Mouse (Mus musculus) frontal cortex, adult (tissue): ENCODE measurements around the gene Nat8.
"Not testable (repeated sequence)": the region's sequence is repeated elsewhere in the genome, so short reads cannot be mapped to it uniquely, and the experiment has no call there.

Source experiments
- ATAC-seq: cut with Nextera tagmentation; 2 replicates; pipeline ENCODE4 v1.9.2; 2017; ENCODE audit warnings: mild to moderate bottlenecking, moderate library complexity, mixed read lengths; ENCODE audit not compliant: low TSS enrichment

Nat8 gene

DNA sequence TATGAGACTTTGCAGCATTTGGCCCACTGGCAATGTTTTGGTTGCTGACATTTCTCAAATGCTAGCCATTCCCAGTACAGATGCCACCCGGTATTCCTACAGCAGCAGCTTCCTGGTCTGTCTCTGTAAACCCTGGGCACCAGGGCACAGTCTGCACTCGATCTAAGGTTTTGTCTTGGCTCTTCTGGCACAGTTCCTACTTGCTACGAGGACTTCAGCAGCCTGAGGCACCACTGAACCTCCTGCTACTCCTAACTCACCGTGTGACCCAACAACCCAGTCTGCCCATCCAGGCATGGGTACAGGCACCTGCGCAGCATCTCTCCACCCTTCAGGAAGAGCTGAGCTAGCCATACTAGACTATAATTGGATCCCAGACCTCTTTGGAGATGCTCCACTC lies 4.2 kb upstream of the Nat8 start:
- ATAC-seq: not testable (repeated sequence)

DNA sequence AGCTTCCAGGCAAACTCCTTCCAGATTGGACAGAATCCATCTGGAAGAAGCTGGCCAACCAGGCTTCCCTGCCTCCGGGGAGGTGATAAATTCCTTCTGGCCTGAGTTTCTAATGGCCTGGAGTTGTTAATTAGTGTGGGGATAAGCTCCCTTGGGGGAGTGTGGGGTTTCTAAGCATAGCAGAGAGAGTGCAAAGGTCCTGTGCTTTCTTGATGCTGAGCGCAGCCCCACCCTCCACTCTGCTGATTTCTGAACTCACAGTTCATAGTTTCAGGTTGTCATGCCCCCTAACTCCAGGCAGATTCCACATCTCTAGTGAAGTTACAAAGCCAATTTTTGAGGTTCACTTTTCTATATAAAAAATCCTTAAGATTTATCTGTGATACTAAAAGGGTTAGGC lies 3.2 kb upstream of the Nat8 start:
- ATAC-seq: not testable (repeated sequence)

DNA sequence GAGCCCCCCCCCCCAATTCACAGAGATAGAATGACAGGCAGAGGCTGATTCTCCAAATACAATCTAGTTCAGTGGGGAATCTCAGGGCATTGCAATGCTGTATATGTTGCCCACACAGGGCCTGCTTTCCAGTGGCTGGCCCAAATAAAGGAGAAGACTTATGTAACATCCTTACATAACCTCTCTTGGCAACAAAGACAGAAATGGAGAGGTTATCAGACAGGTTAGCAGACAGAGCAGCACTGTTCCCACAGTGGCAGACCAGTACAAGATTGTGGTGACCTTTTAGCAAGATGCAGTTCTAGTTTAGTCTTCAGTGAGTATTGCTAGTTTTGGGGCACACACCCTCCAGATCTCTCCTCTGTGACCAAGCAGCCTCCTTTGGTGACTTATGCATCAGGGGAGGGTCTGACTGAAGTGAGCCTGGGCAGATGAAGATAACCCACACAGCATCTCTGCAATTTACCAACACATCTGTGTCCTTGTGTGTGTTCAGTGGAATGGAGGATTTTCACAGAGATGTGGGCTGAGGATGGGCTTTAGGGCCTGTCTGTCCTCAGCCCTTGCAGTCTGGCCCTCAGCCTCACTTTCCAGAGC lies 2.7 kb upstream of the Nat8 start:
- ATAC-seq: peak; percentile 83

DNA sequence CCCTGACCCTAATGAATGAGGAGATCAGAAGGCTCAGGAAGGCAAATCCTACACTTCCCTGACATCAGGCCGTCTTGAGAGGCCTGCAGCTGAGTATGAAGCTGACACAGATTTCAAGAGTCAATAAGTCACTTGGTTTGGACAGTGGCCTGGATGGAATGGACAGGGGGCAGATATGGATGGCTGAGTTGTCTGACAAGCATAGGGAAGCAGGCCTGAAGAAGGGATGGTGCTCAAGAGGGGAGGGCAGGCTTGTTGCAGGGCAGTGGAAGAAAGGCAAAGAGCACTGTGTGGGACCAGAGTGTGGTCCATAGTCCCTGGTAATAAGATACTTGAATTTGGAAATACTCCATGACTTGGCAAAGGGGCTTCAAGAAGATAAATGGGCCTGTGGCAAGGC lies 2.4 kb downstream of the Nat8 start:
- no peak for ATAC-seq

DNA sequence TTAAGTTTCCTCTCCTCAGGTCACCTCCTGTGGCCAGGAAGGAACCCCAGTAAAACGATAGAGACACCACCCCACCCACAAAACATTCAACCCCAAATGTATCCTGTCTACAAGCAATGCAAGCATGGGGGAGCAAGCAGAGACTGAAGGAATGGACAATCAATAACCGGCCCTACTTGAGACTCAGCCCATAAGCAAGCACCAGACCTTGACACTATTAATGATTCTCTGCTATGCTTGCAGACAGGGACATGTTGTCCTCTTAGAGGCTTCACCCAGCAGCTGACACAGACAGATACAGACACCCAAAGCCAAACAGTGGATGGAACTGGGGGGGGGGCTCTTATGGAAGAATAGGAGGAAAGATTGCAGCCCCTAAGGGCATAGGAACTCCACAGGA lies 6.0 kb downstream of the Nat8 start:
- ATAC-seq: no peak

DNA sequence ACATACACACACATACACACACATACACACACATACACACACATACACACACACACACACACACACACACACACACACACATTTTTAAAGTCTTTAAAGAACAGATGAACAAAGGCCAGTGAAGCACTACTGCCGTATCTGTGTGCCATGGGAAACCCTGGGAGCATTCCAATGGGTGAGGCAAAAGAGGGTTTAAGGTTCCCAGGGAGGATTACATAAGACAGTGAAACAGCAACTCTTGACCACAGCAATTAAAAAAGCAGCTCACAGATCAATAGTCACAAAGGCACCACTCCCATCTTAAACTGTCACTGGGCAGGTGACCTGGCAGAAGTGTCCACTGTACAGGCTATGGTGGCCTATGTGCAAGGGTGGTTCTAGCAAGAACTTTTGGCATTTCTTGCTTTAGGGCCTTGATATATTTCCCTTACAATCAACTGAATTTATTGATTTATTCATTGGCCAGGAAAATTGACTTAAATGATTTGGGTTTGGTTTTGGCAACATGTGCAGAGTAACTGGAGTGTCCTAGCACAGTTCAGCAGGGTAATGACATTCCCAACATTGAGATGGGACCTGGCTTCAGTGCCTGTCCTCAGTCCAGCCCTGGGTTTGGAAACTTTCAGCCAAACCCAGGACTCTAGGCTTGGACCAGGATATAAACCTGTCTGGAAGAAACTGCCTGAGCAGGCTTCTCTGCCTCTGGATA lies 8.3 kb downstream of the Nat8 start:
- no peak for ATAC-seq

DNA sequence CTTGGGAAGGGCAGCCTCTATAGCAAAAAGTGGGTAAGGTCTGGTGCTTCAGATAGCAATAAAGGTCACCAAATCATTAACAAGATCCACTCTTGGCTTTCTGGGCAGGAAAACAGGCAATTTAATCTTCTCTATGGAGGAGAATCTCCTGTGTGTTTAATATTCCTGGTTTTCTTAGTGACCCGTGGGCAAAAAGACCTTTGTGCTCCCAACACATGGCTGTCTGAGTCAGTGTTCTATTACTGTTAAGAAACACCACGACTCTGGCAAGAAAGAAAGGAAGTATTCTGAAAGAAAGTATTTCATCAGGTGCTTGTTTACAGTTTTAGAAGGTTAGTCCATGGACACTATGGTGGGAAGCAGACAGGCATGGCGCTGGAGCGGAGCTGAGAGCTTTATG lies 9.6 kb downstream of the Nat8 start:
- no peak for ATAC-seq

DNA sequence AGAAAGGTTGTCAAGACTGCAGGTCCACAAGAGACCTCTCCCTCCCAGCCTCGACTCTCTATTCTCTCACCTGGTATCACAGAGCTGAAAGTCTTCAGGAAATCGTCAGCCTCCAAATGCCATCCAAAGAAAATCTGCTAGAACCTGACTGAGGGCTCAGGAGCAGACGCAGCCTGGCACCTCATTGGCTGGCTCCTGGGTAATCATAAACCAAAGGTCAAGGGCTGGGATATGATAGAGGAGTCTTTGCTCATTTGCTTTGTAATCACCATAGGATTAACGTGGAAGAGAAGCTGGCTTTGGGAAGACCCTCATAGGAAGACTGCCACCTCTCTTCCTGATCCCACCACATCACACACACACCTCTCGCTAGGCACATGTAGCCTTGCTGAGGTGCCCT lies 11.0 kb downstream of the Nat8 start, which contains the start of the genes Nat8f6 and Nat8f5:
Nat8f6 (minus strand) TSS at position 118 of the 400 bp plus-strand sequence.
Nat8f5 (minus strand) TSS at position 136 of the 400 bp plus-strand sequence.
- no peak for ATAC-seq

DNA sequence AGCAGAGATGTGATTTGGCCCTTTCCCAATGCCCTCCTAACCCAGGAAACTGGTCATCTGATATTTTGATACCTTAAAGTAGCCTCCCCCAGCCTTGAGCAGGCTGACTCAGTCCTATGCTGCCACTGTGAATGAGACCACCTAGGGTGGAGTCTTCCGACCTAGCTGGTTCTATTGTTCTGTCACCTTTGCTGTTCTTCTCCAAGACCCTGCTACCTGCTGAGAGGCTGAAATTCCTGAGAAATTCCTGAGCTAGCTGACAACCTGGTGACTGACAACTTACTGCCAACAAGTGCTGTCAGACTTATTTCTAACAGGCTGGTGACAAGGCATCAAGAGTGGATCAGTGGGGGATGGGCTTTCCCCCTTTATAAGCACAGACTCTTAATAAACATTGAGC lies 13.5 kb downstream of the Nat8 start:
- no peak for ATAC-seq

DNA sequence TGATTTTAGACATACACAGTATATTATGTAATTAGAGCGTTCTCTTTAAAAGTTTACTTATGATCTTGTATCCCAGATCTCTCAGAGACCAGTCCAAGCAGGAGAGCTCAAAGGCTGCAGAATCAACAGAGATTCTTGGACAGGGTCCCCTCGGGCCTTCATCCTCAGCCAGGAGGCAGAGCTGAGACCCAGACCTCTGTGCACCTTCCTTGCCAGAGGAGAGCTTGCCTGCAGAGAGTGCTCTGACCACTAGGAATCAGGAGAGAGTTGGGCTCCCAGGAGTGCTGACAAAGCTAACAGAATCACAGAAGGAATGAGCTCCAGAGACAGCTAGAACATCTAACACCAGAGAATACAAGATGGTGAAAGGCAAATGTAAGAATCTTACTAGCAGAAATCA lies 18.5 kb downstream of the Nat8 start:
- no peak for ATAC-seq

DNA sequence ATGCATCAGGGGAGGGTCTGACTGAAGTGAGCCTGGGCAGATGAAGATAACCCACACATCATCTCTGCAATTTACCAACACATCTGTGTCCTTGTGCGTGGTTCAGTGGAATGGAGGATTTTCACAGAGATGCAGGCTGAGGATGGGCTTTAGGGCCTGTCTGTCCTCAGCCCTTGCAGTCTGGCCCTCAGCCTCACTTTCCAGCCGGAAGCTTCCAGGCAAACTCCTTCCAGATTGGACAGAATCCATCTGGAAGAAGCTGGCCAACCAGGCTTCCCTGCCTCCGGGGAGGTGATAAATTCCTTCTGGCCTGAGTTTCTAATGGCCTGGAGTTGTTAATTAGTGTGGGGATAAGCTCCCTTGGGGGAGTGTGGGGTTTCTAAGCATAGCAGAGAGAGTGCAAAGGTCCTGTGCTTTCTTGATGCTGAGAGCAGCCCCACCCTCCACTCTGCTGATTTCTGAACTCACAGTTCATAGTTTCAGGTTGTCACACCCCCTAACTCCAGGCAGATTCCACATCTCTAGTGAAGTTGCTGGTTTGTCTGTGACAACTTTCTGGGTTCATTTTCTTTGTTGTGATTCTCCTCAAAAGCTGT lies 20.8 kb downstream of the Nat8 start:
- ATAC-seq: peak; percentile 41; the same call in 1 of the 2 replicates

DNA sequence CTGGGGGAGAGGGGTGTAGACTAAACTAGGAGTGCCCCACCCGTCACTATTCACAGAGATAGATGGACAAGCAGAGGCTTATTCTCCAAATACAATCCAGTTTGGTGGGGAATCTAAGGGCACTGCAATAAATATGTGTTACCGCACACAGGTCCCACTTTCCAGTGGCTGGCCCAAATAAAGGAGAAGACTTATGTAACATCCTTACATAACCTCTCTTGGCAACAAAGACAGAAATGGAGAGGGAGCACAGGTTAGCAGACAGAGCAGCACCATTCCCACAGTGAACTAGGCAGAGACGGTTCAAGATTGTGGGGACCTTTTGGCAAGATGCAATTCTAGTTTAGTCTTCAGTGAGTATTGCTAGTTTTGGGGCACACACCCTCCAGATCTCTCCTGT lies 21.4 kb downstream of the Nat8 start:
- ATAC-seq: peak; percentile 88

DNA sequence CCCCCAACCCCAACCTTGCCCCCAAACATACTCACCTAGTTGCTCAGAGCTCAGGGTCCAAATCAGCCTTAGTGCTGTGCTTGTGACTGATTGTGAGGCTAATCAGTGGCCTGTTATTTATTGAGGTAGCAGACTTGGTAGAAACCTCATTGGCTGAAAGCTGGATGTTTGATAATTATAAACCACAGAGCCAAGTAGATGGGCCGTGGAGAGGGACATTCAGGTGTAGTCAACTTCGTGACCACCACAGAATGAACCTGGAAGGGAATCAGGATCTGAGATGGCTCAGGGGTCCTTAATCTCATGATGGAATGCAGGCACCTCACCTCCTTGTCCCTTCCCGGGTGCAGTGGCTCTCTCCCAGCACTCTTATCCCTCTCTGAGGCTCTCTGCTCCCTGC lies 22.1 kb downstream of the Nat8 start:
- not testable (repeated sequence) for ATAC-seq

DNA sequence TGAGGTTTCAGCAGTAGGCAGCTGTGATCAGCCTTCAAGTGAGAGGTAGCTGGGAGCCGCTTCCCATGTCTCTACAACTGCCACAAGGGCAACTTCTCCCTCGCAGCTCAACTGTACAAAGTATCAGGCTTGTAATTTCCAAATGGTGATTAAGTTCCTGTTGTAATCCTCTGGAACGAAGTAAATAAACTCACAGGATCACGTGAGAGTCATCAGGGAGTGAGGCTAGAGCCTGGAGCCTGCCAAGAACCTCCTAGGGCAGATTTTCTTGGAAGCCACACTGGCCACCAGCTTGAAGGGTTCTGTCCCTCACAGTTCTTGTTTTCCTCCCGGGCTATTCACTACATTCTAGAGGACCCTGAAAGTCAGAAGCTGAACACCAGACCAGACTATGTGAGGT lies 28.7 kb downstream of the Nat8 start:
- not testable (repeated sequence) for ATAC-seq
